Mouse (Mus musculus) E14TG2a.4 (cell line): ENCODE data around the gene Prkn.

Source experiments
- CTCF ChIP-seq: conservative IDR thresholded peaks from 2 replicates; pipeline ENCODE4 v1.5.1; 2014; ENCODE audit warnings: low read length
- NANOG ChIP-seq: IDR thresholded peaks from 2 replicates; pipeline ENCODE4 v1.6.1; 2014; ENCODE audit warnings: borderline replicate concordance, low read length, mixed read lengths
- POU5F1 ChIP-seq: IDR thresholded peaks from 2 replicates; pipeline ENCODE4 v1.6.1; 2014; ENCODE audit warnings: low read length, borderline replicate concordance

GRCm38 (mm10) chr17:12080656-12081495 lies 1240.7 kb downstream of the Prkn start:
- no peak for TF ChIP-seq CTCF
- TF ChIP-seq NANOG, result no peak
- no peak for TF ChIP-seq POU5F1
